Mouse (Mus musculus) heart, adult 10 weeks (tissue): ENCODE measurements around the gene Glud1. TPM values are rescaled to one million over a fixed set of nuclear protein-coding genes. Genes with fewer than 3 reads are reported as not detected.

Source experiments
- polyA plus RNA-seq: library from polyadenylated mRNA; stranded (reverse); fragments of 350-450 nt; fragmentation: Illumina TruSeq; extraction: RNeasy Lipid Tissue Mini Kit (QIAGEN cat#74804); gene quantifications from one replicate; pipeline ENCODE4 v1.2.3, GENCODE M21; 2014; ENCODE audit warnings: low read depth, low replicate concordance

The Glud1 gene
- 110 TPM for polyA plus RNA-seq

GRCm38 (mm10) chr14:34310234-34310965 is at the start of gene Glud1, which contains the start of gene Shld2:
Gene Glud1 (plus strand): TSS chr14:34310727.
Gene Shld2 (minus strand): TSS chr14:34310493.

GRCm38 (mm10) chr14:34355301-34355700 is 44.8 kb downstream of the Glud1 start, which contains the start of gene Fam25c:
Gene Fam25c (minus strand): TSS chr14:34355433.

GRCm38 (mm10) chr14:34374577-34374976 is 64.0 kb downstream of the Glud1 start, which contains the start of gene Sncg:
Gene Sncg (minus strand): TSS chr14:34374789.

GRCm38 (mm10) chr14:34375415-34375904 is 64.9 kb downstream of the Glud1 start, which contains the start of gene Mmrn2:
Gene Mmrn2 (plus strand): TSS chr14:34375465.

Other genes with a start within 250 kb of the Glud1 start
- gene Anxa8, start 224.7 kb upstream of the Glud1 start, polyA plus RNA-seq, result 1.9 TPM
- gene A630023A22Rik, start 208.0 kb upstream of the Glud1 start, polyA plus RNA-seq, result not detected
- 0.39 TPM for gene Npy4r, start 158.2 kb upstream of the Glud1 start, polyA plus RNA-seq
- 0.05 TPM for gene Gprin2, start 109.1 kb upstream of the Glud1 start, polyA plus RNA-seq
- gene Syt15, start 91.1 kb upstream of the Glud1 start, polyA plus RNA-seq, result 0.63 TPM
- gene Shld2, start 234 bp upstream of the Glud1 start, polyA plus RNA-seq, result 7.2 TPM
- gene Fam25c, start 44.7 kb downstream of the Glud1 start, polyA plus RNA-seq, result not detected
- gene Sncg, start 64.1 kb downstream of the Glud1 start, polyA plus RNA-seq, result 21.1 TPM
- 23.2 TPM for gene Mmrn2, start 64.7 kb downstream of the Glud1 start, polyA plus RNA-seq
- gene Bmpr1a, start 192.6 kb downstream of the Glud1 start, polyA plus RNA-seq, result 52.6 TPM
- not detected for gene 9230112D13Rik, start 212.1 kb downstream of the Glud1 start, polyA plus RNA-seq